Mouse (Mus musculus): Measurements from ENCODE around the gene Ccdc177. TPM values are rescaled to one million over a fixed set of nuclear protein-coding genes. Genes with fewer than 3 reads are reported as not detected.

Gene Ccdc177
- polyA plus RNA-seq, 1 experiment from 2014 or later = 0.17 TPM

DNA sequence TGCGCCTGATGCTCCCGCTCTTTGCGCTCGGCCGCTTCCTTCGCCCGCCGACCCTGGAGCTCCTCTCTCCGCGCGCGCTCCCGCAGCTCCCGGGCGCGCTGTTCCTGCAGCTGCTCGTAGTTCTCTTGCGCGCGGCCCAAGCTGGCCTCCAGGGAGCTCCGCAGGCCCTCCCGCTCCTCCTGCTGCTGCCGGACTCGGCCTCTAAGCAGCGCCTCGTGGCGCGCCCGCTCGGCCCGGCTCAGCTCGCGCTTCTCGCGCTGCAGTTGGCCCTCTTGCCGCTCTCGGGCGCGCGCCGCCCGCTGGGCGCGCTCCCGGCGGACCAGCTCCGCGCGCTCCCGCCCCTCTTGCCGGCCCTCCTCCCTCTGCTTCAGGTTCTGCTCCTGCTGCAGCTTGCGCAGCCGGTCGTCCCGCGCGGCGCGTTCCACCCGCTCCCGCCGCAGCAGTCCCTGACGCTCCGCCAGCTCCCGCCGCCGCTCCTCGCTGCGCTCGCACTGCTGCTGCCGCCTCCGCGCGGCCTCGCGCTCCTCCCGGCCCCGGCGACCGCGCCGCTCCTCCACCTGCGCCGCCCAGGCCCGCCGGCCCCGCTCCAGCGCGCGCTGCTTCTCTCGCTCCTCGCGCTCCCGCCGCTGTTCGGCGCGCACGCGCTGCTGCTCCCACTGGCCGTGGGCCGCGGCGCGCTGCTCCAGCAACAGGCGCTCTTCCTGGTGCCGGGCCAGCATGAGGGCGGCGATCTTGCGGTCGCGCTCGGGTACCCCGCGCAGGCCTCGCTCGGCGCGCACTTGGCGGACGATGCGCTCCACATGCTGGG, 2.5 kb downstream of the Ccdc177 start:
- no peaks in the 10 kb centered on the region for H3K36me3 ChIP-seq
- peak overlapping the region; percentile 27; the same call in 1 of the 2 replicates for H3K9ac ChIP-seq
- H3K27ac ChIP-seq = no peak overlapping the region
- H3K27me3 ChIP-seq (replicated peaks) = peaks cover 71% of the 10 kb centered on the region
- peaks cover 32% of the 10 kb centered on the region for H3K4me1 ChIP-seq
- ATAC-seq (ENCODE audit: insufficient read depth, low FRiP score, low read depth) = peak; percentile 86
- H3K4me3 ChIP-seq (replicated peaks) = peak overlapping the region; percentile 56
- H3K9me3 ChIP-seq = no peaks in the 10 kb centered on the region
- peak overlapping the region; percentile 99 for H3K4me2 ChIP-seq
- WGBS = under 1% methylated on average over 113 of the region's 122 CpGs

DNA sequence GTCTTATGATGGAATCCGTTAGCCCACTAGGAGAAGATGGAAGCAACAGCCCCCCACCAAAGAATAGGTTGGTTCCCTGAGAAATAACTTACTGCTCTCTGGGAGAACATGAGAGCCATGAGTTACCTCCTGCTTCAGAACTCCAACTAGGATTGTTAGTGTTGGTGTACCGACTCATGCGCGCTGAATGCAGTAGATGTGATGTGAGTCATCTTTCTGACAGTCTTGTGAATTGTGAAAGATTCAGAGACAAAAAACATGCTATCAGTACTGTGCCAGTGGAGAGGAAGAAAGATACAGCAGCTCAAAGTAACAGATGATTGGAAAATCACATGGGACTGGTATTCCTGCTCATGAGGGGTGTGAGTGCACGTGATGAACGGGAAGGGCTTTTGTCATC, 8.9 kb downstream of the Ccdc177 start:
- H3K27me3 ChIP-seq (replicated peaks) = peaks cover 16% of the 10 kb centered on the region
- 89% methylated on average over 6 of the region's 6 CpGs for WGBS
- H3K4me2 ChIP-seq = no peak overlapping the region
- H3K36me3 ChIP-seq = no peaks in the 10 kb centered on the region
- no peak for ATAC-seq (ENCODE audit: insufficient read depth, low FRiP score, low read depth)
- H3K9ac ChIP-seq = no peak overlapping the region
- H3K27ac ChIP-seq = no peak overlapping the region
- H3K9me3 ChIP-seq = no peaks in the 10 kb centered on the region
- H3K4me3 ChIP-seq (replicated peaks) = no peak overlapping the region
- no peaks in the 10 kb centered on the region for H3K4me1 ChIP-seq

DNA sequence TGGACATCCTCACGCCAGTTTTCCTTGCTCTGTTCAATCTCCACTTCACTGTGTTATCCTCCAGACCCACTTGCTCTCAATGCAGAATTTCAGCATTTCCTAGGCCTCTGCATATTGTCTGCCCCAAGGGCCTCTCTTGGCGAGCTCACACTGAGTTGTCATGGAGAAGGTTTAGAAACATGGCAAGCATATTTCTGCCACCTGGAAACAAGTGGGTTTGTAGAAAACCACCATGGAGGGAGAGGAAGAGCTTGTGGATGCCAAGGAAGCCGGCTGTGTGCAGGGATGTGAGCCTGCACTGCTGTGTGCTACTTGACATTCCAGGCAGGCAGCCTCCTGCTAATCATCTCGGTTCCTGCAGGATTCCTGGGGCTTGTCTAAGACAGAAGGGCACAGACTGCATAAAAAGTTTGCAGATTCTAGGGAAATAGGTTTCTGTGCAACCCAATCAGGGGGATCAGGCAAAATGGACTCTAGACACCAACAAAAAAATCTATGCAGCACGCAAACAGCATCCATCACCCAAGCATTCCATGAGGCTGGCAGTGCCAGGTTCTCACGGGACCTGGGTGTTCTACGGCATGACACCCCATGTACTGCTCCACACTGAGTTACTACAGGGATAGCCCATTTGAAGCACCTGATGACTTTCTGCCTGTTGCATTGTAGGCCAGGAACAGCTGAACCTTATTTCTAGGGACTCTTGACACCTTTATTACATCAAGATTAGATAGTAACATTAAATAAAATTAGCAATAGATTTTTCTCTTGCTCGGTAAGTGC, 14.3 kb downstream of the Ccdc177 start:
- Histone ChIP-seq H3K4me3 (replicated peaks) (no peak overlapping the region), H3K4me2 (no peak overlapping the region), H3K27me3 (replicated peaks) (no peaks in the 10 kb centered on the region; the same call in 1 of the 2 replicates), H3K9ac (no peak overlapping the region), H3K27ac (no peak overlapping the region), H3K4me1 (no peaks in the 10 kb centered on the region), H3K36me3 (no peaks in the 10 kb centered on the region), H3K9me3 (no peaks in the 10 kb centered on the region)
- ATAC-seq (ENCODE audit: insufficient read depth, low FRiP score, low read depth) = no peak
- WGBS = 49% methylated on average over 8 of the region's 8 CpGs

DNA sequence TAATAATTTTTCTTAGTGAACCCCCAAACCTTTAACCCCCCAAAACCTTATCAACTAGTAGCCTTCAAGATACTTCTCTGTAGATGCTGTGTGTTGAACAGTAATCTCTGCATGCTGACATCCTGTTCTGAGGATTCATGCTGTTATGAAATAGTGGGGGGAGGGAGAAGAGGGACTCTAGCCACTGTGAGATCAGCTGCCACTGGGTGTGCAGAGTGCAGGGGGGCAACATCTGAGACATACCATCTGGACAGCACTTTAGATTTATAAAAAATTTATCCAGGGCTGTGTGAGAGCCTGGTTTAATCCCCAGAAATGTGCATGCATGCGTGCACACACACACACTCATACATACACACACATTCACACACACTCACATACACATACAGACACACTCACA, 15.9 kb downstream of the Ccdc177 start:
- H3K4me2 ChIP-seq = no peak overlapping the region
- no peak overlapping the region for H3K4me3 ChIP-seq (replicated peaks)
- H3K27ac ChIP-seq = no peak overlapping the region
- H3K36me3 ChIP-seq = no peaks in the 10 kb centered on the region
- no peaks in the 10 kb centered on the region for H3K9me3 ChIP-seq
- H3K4me1 ChIP-seq = no peaks in the 10 kb centered on the region
- ATAC-seq (ENCODE audit: insufficient read depth, low FRiP score, low read depth) = no peak
- no peaks in the 10 kb centered on the region; the same call in 1 of the 2 replicates for H3K27me3 ChIP-seq (replicated peaks)
- H3K9ac ChIP-seq = no peak overlapping the region
- 64% methylated on average over 1 of the region's 1 CpGs for WGBS

DNA sequence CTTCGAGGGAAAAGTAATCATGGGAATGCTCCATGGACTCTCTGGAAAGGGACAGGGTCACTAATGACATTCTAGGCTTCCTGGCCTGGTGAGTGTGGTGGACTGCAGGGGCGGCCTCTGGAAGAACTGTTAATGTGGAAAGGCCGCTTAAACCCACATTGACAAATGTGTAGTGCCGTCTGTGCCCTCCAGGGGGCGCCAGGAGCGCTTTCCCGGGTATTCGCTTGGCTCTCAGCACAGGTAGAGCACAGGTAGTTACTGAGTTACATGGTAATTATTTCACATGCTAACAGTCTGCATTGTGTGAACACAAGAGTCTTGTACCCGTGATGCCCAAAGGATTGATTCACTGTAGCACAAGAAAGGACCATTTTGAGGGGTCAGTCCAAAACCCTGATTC, 21.0 kb downstream of the Ccdc177 start:
- no peak for ATAC-seq (ENCODE audit: insufficient read depth, low FRiP score, low read depth)
- Histone ChIP-seq H3K4me2 (no peak overlapping the region), H3K4me1 (peaks cover 6% of the 10 kb centered on the region; the same call in 1 of the 2 replicates), H3K27ac (no peak overlapping the region), H3K9ac (no peak overlapping the region), H3K27me3 (replicated peaks) (no peaks in the 10 kb centered on the region; the same call in 1 of the 2 replicates), H3K36me3 (no peaks in the 10 kb centered on the region), H3K9me3 (no peaks in the 10 kb centered on the region), H3K4me3 (replicated peaks) (no peak overlapping the region)
- WGBS = 28% methylated on average over 9 of the region's 9 CpGs

DNA sequence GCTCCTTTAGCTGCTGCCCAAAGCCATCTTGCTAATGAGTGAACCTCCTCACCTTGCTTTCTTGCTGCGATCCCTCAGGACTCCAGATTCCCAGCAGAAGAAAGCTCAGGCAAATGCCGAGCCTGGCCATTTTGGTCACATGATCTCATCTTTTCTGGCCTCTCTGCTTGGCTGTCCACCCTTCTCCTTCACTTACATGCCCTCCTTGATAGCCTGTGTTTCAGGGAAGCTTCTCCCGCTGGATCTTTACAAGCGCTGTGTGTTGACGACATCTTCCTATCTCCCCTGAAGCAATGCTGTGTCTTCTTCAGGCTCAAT, 23.2 kb downstream of the Ccdc177 start:
- H3K4me1 ChIP-seq = peaks cover 6% of the 10 kb centered on the region; the same call in 1 of the 2 replicates
- no peaks in the 10 kb centered on the region; the same call in 1 of the 2 replicates for H3K27me3 ChIP-seq (replicated peaks)
- H3K9me3 ChIP-seq = no peaks in the 10 kb centered on the region
- no peak for ATAC-seq (ENCODE audit: insufficient read depth, low FRiP score, low read depth)
- H3K27ac ChIP-seq = no peak overlapping the region
- H3K4me3 ChIP-seq (replicated peaks) = no peak overlapping the region
- WGBS = 58% methylated on average over 5 of the region's 5 CpGs
- no peak overlapping the region for H3K4me2 ChIP-seq
- H3K9ac ChIP-seq = no peak overlapping the region
- no peaks in the 10 kb centered on the region for H3K36me3 ChIP-seq

DNA sequence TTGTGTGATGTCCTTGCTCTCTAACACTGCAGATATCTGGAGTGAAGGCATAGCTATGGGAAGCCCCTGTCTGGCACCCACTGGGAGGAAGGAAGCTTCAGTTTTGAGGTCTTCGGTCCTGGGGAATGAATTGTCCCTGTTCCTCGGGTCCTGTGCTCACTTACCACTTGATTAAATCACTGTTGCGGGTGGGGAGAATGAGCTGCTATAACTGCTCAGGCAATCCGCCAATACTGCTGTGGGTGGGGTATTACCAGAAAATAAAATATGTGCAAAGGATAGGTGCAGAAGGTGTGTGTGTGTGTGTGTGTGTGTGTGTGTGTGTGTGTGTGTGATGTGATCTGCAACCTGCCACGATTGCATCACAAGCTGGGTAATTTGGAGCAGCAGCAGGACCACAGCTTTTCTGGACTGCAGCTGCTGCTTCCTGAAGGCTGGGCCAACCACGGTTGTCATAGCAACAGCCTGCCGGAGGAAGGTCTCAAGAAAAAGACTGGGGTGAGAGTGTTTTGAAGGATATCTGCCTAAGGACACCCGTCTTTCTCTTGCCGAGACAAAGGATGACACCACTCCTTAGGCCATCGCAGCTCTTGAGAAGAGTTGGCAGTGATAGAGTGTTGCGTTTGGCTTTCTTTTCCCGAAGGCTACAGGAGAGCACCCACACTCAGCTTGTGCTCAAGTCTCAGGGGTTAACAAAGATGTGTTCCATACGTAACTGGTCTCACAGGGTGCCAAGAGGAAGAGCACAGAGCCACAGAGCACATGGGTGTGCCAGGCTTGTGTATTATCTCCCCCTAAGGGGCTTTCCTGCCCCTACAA, 23.8 kb downstream of the Ccdc177 start:
- no peak for ATAC-seq (ENCODE audit: insufficient read depth, low FRiP score, low read depth)
- Histone ChIP-seq H3K4me1 (peaks cover 6% of the 10 kb centered on the region; the same call in 1 of the 2 replicates), H3K27me3 (replicated peaks) (no peaks in the 10 kb centered on the region; the same call in 1 of the 2 replicates), H3K9ac (no peak overlapping the region), H3K27ac (no peak overlapping the region), H3K4me3 (replicated peaks) (no peak overlapping the region), H3K36me3 (no peaks in the 10 kb centered on the region), H3K4me2 (no peak overlapping the region), H3K9me3 (no peaks in the 10 kb centered on the region)
- 33% methylated on average over 13 of the region's 13 CpGs for WGBS

DNA sequence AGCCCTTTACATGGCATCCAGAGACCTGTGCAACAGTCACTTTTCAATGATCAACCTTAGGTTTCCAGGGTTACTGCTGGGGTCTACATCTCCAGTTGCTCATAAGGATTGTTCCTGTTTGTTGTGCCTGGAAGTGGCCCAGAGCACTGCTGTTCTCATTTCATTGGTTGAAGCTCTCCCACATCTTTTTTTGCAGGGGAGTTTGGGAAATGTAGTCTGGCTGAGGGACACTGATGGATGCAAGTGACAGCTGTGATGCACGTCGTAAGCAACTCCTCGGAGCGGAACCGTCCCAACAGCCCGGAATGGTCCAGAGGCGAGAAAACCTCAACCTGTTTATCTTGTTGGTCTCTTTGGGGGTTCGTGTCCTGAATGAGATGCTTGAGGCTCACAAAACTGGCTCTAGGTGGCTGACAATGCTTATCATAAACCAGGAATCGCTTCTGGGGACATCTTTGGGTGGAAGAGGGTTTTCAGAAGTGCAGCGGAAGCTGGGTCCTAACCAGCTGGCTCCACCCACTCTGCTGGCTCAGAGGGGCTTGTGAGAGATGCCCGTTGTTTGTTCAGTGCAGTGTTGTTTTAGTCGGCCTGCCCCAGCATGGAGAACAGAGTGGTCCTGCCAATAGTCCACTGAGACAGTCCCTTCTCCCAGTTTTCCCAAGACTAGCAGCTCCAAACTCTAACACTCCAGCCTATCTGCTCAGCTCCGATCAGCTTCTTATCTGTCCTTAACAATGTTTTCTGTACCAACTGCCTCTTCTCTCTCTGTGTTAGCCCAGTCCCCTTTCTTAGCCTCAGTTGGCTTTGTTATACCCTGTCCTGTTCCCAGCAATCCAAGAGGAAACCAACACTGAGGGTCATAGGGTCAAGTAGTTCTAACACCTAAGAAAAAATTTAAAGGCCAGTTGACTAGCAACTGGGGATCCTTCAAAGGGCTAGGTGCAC, 25.7 kb downstream of the Ccdc177 start:
- H3K4me3 ChIP-seq (replicated peaks) = no peak overlapping the region
- 57% methylated on average over 13 of the region's 13 CpGs for WGBS
- no peaks in the 10 kb centered on the region for H3K36me3 ChIP-seq
- H3K27ac ChIP-seq = no peak overlapping the region
- H3K9me3 ChIP-seq = no peaks in the 10 kb centered on the region
- no peak overlapping the region for H3K4me2 ChIP-seq
- no peaks in the 10 kb centered on the region; the same call in 1 of the 2 replicates for H3K27me3 ChIP-seq (replicated peaks)
- no peak for ATAC-seq (ENCODE audit: insufficient read depth, low FRiP score, low read depth)
- H3K4me1 ChIP-seq = peaks cover 6% of the 10 kb centered on the region; the same call in 1 of the 2 replicates
- no peak overlapping the region for H3K9ac ChIP-seq

DNA sequence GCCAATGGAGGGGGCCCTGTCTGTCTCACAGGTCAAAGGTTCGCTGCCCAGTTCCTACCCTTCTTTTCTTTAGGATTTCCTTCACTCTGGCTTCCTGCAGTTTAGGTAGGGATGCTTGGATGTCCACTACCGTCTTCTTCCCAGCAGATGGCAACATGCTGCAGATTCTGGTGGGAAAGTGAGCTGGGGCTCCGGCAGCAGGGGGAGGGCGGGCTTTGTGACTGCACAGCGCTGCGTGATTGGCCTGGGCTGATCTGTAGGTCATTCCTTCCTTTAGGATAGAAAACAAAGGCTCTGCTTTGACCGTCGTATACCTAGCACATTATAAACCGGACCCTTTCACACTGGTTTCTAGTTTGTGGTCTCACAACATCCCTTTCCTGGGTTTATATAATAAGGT, 29.9 kb downstream of the Ccdc177 start:
- Histone ChIP-seq H3K4me1 (no peaks in the 10 kb centered on the region), H3K27ac (no peak overlapping the region), H3K27me3 (replicated peaks) (no peaks in the 10 kb centered on the region; the same call in 1 of the 2 replicates), H3K4me3 (replicated peaks) (no peak overlapping the region), H3K36me3 (no peaks in the 10 kb centered on the region), H3K9me3 (no peaks in the 10 kb centered on the region), H3K9ac (no peak overlapping the region), H3K4me2 (peak overlapping the region; percentile 17; the same call in 1 of the 2 replicates)
- ATAC-seq (ENCODE audit: insufficient read depth, low FRiP score, low read depth) = peak; percentile 66
- WGBS = 8% methylated on average over 9 of the region's 9 CpGs

DNA sequence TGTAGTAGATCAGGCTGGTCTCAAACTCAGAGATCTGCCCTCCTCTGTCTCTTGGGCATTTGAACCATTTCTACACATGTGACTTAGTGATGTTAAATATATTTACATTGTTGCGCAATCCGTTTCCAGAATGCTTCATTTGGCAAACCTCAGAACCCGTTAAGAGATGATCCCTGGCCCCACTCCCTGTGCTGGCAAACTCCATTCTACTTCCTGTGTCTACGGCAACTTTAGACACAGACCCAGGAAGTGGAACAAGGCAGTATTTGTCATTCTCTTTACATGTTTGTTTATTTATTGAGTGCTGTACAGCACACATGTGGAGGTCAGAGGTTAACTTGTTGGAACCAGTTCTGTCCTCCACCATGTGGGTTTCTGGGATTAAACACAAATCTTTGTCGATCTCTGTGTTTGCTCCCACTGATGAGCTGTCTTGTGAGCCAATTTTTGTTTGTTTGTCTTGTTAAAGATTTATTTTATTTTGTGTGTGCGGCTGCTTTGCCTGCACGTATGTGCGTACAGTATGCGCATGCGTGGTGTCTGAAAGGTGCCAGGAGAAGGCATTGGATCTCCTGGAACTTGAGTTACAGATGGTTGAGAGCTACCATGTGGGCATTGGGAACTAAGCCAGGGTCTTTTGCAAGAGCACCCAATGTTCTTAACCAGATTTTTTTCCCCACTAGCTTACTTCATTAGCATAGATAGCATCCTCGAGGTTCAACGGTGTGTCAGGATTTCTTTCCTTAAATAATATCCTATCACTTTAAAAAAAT, 30.5 kb downstream of the Ccdc177 start:
- ATAC-seq (ENCODE audit: insufficient read depth, low FRiP score, low read depth) = no peak
- Histone ChIP-seq H3K4me3 (replicated peaks) (no peak overlapping the region), H3K27me3 (replicated peaks) (0 out of 2 replicates have a peak, but pooled peaks cover 4% of the 10 kb centered on the region), H3K27ac (no peak overlapping the region), H3K36me3 (no peaks in the 10 kb centered on the region), H3K9me3 (no peaks in the 10 kb centered on the region), H3K4me1 (no peaks in the 10 kb centered on the region), H3K4me2 (no peak overlapping the region), H3K9ac (no peak overlapping the region)
- 68% methylated on average over 12 of the region's 12 CpGs for WGBS

Measured in stomach, embryonic 15.5 days (tissue).